Mouse (Mus musculus) lung, adult 2 months (tissue): ENCODE data around the gene Ddah2. TPM values are rescaled to one million over a fixed set of nuclear protein-coding genes. Genes with fewer than 3 reads are reported as not detected.

Experiments used
- DNase-seq: peaks from one replicate; pipeline ENCODE4 v3.0.0; 2022
- H3K4me1 ChIP-seq: fragments of 200-500 bp; 2 replicates; pipeline ENCODE4 v1.6.1; 2011; ENCODE audit warnings: low read length; ENCODE audit not compliant: control insufficient read depth, insufficient read depth
- H3K4me3 ChIP-seq: fragments of 200-500 bp; replicated peaks from 2 replicates; pipeline ENCODE3; 2011; ENCODE audit warnings: low read depth, mild to moderate bottlenecking, control low read depth, low read length; ENCODE audit errors: extremely low read depth
- CTCF ChIP-seq: fragments of 200-500 bp; IDR thresholded peaks from 2 replicates; pipeline ENCODE4 v1.5.1; 2011; ENCODE audit warnings: mild to moderate bottlenecking, low read length, control low read depth; ENCODE audit not compliant: insufficient read depth
- POLR2A ChIP-seq: fragments of 200-500 bp; IDR thresholded peaks from 2 replicates; pipeline ENCODE4 v1.6.1; 2011; ENCODE audit warnings: low read depth, mild to moderate bottlenecking, control low read depth, low read length, borderline replicate concordance; ENCODE audit errors: extremely low read depth
- WGBS: fragments of 180-500 bp; shearing (Covaris S2); methylation state at CpG from one replicate; pipeline ENCODE4 v1.1.7; 2018; 5-methylcytosine and 5-hydroxymethylcytosine counted together
- polyA plus RNA-seq: library from polyadenylated mRNA; depleted of rRNA; stranded (reverse); fragments of >200 nt; gene quantifications from 2 replicates; pipeline ENCODE4 v1.2.3, GENCODE M21; 2012

The Ddah2 gene
- polyA plus RNA-seq, 1 experiment, result 141 TPM

DNA sequence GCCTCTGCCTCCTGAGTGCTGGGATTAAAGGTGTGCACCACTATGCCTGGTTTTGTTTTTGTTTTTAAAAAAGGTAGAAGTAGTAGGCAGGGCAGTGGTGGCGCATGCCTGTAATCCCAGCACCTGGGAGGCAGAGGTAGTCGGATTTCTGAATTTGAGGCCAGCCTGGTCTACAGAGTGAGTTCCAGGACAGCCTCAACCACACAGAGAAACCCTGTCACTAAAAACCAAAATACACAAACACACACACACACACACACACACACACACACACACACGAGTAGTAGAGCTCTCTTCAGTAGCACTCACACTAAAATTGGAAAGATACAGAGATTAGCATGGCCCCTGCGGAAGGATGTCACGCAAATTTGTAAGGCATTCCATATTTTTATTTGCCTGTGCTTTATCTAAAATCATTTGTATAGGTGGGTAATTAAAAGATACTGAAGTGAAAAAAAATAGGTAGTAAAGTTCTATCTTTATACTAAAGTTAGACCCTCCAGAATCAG lies 9.8 kb upstream of the Ddah2 start:
- H3K4me1 ChIP-seq, result peaks cover 37% of the 10 kb centered on the region
- DNase-seq, result no peak
- no peak for TF ChIP-seq CTCF
- no peak for TF ChIP-seq POLR2A
- no peak overlapping the region for H3K4me3 ChIP-seq
- WGBS, result 54% methylated on average over 5 of the region's 5 CpGs

DNA sequence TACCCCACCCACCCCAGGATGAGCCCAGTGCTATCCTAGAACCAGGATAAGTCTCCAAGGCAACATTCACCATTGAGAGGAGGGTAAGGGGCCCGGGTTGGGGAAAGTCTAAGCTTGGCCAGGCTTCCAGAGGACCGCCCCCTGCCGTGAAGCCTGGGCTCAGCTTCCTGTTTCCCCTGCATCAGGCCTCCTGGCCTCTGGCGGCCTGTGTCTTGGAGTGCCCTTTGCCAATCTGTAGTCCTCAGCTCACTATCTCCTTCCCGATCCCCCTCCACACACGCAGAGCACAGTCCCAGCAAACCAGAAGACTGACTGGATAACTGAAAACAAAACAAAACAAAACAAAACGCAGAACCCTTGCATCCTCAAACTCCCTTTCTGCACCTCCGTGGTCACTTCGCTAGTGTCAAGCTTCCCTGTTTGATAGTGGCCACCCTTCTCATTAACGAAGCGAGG lies 9.2 kb upstream of the Ddah2 start, which contains the start of gene Clic1:
Gene Clic1 (plus strand): TSS at position 406 of the 456 bp plus-strand sequence.
- H3K4me3 ChIP-seq, result peak within 1 kb of the TSS; percentile 92
- WGBS, result 2% methylated on average over 11 of the region's 11 CpGs
- TF ChIP-seq CTCF, result no peak
- peak; percentile 85; the same call in 1 of the 2 replicates for TF ChIP-seq POLR2A
- H3K4me1 ChIP-seq, result peaks cover 33% of the 10 kb centered on the region
- peak; percentile 50 for DNase-seq

DNA sequence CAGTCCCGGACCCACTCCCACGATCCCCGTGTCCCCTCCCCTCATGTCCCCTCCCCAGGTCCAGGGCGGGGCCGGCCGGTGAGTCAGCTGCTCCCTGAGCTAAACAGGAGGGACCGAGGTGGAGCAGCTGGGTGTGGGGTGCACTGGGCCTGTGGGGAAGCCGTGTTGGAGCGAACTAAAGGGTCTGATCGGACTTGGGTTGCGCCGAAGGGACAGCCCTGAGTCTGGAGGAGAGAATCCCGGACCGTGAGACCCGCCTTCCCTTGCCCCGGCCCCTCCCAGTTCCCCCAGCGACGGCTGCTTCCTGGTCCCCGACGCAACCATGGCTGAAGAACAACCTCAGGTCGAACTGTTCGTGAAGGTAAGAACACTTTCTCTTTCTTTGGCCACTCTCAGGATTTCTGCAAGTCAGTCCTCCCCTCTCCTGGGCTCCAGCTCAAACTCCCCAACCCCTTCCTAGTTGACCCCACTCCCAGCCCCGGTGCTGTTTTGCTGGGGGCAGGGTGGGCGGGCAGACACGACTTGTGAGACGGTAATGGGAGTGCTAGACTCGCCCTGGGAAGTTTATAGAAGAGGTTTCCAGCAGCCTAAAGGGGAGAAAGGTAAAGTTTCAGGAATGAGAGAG lies 8.6 kb upstream of the Ddah2 start:
- H3K4me1 ChIP-seq, result peaks cover 30% of the 10 kb centered on the region
- no peak for TF ChIP-seq CTCF
- TF ChIP-seq POLR2A, result peak; percentile 97; the same call in 1 of the 2 replicates
- peak; percentile 81 for DNase-seq
- under 1% methylated on average over 27 of the region's 27 CpGs for WGBS
- peak overlapping the region; percentile 92 for H3K4me3 ChIP-seq

DNA sequence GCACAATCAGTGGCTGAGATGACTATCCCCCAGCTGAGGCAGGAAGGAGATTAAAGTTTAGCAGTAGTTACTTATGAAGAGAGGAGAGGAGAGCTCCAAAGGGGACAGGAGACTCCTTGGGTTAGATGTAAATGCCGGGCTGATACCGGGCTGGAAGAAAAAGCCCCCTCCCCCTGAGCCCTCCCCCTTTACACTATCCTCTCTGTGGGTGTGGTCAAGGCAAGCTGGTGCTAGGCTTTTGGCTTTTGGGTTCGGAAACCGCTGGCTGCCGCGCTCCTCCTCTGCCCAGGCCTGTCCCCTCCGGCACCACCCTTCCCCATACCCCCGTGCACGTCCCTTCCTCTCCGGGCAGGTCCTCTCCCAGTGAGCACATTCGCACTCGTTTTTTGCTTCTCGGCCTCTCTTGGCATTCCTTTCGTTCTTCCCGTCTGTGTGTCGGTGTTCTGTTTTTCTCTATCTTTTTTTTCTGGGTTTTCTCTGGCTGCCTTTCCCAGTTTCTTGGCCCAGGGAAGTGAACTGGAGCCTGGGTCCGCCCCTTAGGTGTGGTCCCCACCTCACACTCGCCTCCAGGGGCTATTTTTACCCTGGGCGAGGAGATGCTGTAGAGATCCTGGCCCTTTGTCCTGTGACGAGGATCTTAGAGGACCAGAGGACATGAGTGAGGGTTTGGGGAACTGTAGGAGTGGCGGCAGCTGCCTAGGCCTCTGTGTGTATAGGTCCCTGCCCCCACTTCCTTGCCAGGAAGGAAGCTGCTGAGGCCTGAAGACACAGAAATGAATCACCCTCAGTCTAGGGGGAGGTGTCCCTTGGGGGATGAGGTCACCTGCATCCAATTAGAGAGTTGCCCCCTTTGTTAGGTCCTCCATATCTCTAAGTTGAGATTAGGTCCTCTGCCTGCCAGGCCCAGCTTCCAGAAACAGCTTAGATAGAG lies 7.4 kb upstream of the Ddah2 start:
- TF ChIP-seq POLR2A (peak; percentile 97), CTCF (no peak)
- 2% methylated on average over 21 of the region's 21 CpGs for WGBS
- DNase-seq, result peak; percentile 67
- Histone ChIP-seq H3K4me1 (peaks cover 37% of the 10 kb centered on the region), H3K4me3 (peak overlapping the region; percentile 83)

DNA sequence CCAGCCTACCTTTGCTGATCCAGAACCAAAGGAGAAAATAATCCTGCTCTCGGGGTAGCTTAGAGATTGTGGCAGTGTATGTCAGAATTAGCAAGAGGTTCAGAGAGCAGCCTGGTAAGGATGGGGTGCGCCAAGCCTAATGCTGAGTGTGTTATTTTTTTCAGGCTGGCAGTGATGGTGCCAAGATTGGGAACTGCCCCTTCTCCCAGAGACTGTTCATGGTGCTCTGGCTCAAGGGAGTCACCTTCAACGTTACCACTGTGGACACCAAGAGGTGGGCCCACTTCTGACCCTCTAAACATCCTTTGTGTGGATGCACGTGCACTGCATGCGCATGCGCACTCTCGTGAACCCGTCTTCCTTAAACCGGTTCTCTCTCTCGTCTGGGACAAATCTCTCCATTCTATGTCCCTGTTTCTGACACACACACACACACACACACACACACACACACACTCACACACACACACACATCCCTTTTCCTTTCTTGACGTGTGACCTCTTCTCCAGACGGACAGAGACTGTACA lies 6.5 kb upstream of the Ddah2 start:
- 49% methylated on average over 12 of the region's 12 CpGs for WGBS
- peak; percentile 3 for DNase-seq

DNA sequence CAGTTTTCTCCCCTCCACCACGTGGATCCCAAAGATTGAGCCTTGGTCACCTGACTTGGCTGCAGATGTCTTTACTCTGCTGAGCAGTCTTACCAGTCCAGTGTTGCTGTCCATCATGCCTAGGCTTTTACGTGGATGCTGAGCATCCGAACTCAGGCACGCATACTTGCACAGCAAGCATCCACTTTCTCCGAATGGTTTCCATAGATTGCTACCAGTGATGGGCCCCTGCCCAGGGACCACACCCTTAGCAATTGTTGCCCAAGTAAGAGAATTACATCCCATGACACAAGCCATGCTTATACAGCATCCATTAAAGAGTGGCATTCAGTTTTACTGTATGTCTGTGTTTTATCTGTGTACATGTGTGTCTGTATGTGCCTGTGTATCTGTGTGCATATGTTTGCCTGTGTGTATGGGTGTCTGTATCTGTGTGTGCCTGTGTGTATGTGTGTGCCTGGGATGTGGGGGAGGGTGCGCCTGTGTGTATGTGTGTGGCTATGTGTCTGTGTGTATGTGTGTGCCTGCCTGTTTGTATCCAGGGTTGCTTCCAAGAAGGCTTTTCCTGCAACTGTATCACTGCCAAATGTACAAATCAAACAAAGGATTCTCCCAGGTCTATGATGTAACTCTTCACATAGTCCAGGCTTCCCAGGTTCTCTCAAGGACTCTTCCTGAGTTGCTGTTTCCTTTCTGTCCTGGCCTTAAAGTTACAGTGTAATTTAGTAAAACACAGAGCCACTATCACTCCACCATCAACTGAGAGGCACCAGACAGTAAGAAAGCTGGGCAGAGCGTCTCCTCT lies 2.9 kb upstream of the Ddah2 start:
- Histone ChIP-seq H3K4me3 (no peak overlapping the region), H3K4me1 (peaks cover 30% of the 10 kb centered on the region)
- 49% methylated on average over 7 of the region's 7 CpGs for WGBS
- DNase-seq, result no peak
- TF ChIP-seq CTCF, result no peak
- no peak for TF ChIP-seq POLR2A

More for the DNA sequence above, 6.5 kb upstream of the Ddah2 start:
- peaks cover 34% of the 10 kb centered on the region for H3K4me1 ChIP-seq
- peak overlapping the region; percentile 83 for H3K4me3 ChIP-seq
- TF ChIP-seq CTCF, result no peak
- TF ChIP-seq POLR2A, result no peak

DNA sequence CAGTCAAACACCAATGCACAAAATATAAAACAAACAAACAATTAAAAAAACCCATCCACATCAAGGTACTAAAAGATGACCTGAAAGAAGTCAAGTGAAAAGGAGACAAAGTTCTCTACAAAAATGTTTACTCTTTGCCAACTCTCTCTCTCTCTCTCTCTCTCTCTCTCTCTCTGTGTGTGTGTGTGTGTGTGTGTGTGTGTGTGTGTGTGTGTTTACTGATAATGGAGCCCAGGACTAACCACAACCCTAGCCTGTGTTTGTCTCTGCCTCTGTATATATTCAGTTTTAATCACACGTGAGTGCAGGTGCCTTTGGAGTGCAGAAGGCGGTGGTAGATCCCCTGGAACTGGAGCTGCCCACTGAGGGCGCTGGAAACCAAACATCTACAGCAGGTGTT lies 1.7 kb upstream of the Ddah2 start:
- TF ChIP-seq POLR2A (no peak), CTCF (no peak)
- DNase-seq, result no peak
- H3K4me1 ChIP-seq, result peaks cover 26% of the 10 kb centered on the region
- 65% methylated on average over 3 of the region's 3 CpGs for WGBS
- H3K4me3 ChIP-seq, result no peak overlapping the region

DNA sequence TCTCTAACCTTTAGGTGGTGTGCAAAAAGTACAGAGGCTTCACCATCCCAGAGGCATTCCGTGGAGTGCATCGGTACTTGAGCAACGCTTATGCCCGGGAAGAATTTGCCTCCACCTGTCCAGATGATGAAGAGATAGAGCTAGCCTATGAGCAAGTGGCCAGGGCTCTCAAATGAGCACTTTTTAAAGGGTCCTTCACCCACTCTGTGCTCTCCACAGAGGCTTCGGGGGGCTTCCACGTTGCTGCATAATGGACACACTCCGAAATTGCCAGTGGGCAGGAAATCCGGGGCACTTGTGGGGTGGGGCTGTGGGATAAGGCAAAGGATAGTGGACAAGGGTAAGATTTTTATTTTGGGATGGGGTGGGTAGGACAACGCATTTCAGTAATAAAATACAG lies 519 bp upstream of the Ddah2 start:
- DNase-seq, result no peak
- 37% methylated on average over 9 of the region's 9 CpGs for WGBS
- Histone ChIP-seq H3K4me3 (no peak overlapping the region), H3K4me1 (peaks cover 16% of the 10 kb centered on the region)
- TF ChIP-seq POLR2A, result no peak
- TF ChIP-seq CTCF, result no peak

DNA sequence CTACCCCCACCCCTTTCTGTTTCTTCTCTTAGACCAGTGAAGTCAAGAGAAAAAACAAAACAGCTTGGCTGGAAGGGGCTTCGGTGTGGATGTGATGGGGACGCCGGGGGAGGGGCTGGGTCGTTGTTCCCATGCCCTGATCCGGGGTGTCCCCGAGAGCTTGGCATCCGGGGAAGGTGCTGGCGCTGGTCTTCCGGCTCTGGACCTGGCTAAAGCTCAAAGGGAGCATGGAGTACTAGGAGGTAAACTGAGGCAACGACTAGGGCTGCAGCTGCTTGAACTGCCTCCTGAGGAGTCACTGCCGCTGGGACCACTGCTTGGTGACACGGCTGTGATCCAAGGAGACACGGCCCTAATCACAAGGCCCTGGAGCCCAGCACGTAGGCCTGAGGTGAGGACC lies 1.2 kb downstream of the Ddah2 start:
- WGBS, result 16% methylated on average over 14 of the region's 14 CpGs
- TF ChIP-seq CTCF (no peak), POLR2A (no peak)
- no peak for DNase-seq
- Histone ChIP-seq H3K4me1 (peaks cover 16% of the 10 kb centered on the region), H3K4me3 (peak overlapping the region; percentile 97)
